In the genomic region with DNA sequence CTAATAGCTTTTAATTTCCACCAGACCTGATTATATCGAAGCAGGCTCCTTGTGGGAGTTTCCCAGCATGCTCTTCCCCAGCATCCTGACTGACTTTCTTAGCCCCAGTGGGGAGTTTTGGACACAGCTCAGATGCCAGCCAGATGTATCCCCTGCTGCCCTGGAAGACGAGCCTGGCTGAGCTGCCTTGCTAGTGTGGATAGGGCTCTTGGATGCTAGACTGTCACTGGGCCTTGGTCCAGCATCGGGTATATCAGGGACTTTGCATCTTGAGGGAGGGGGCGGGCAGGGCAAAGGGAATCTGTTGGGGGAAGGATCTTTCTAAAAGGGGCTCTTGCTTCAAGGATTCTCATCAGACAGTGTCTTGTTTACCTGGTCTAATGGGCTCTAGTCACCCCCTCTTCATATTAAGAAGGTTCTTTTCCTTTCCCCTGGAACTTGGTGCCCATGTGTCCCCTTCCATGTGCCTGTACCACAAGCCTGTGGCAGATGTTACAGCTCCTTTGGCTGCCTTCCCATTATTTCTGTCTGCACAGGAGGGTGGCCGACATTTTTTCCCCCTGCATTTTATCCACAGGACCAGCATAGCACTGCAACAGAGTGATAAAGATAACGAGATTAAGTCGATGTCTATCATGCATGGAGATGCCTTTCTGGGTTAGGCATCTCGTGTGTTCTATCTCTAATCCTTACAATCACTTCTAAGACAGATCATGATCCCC, we compare ENCODE assay signal across 22 mouse cellular contexts. TPM values are rescaled to one million over a fixed set of nuclear protein-coding genes. Genes with fewer than 3 reads are reported as not detected.
A peak's percentile ranks its signal among the peaks of the same experiment; 100 is the strongest.
DNase-seq lines count a peak whose midpoint lies in the region; ATAC-seq and TF ChIP-seq lines count a peak whose summit lies in the region.
"Had no signal": no experiment of that assay in that cellular context is flagged by ENCODE, and none has a peak within 500 bp of the region (broad histone marks: within the 10 kb centered on the region; RNA-seq: fewer than 3 reads in every experiment).

No protein-coding gene starts in this region.

- H3K9me3 ChIP-seq in hindbrain, embryonic 16.5 days (ENCODE audit: control insufficient read depth, low read length): no peaks in the 10 kb centered on the region
- no peaks in the 10 kb centered on the region for H3K9me3 ChIP-seq in midbrain, embryonic 16.5 days (replicated peaks; ENCODE audit: control insufficient read depth, low read length, poor library complexity, severe bottlenecking)
- H3K9me3 ChIP-seq: forebrain, embryonic 10.5 days; intestine, embryonic 15.5 days; limb, embryonic 13.5 days; liver, embryonic 12.5 days had no signal

- 37% methylated on average over 8 of the region's 8 CpGs for WGBS in hindbrain, embryonic 16.5 days
- WGBS in midbrain, embryonic 16.5 days: 35% methylated on average over 8 of the region's 8 CpGs

- H3K4me1 ChIP-seq in hindbrain, embryonic 16.5 days (ENCODE audit: control insufficient read depth, insufficient read depth, low read depth, low read length): peaks cover 7% of the 10 kb centered on the region
- H3K4me1 ChIP-seq in midbrain, embryonic 16.5 days (ENCODE audit: control insufficient read depth, insufficient read depth, low read length): peaks cover 11% of the 10 kb centered on the region
- H3K4me1 ChIP-seq: intestine, embryonic 15.5 days; liver, embryonic 12.5 days had no signal

- H3K27me3 ChIP-seq in hindbrain, embryonic 16.5 days (replicated peaks; ENCODE audit: control insufficient read depth, insufficient read depth, low read length): no peaks in the 10 kb centered on the region
- H3K27me3 ChIP-seq in midbrain, embryonic 16.5 days (ENCODE audit: control insufficient read depth, insufficient read depth, low read depth, low read length): no peaks in the 10 kb centered on the region
- H3K27me3 ChIP-seq: intestine, embryonic 15.5 days had no signal

- no peak overlapping the region for H3K4me2 ChIP-seq in hindbrain, embryonic 16.5 days (ENCODE audit: low read length)
- no peak overlapping the region for H3K4me2 ChIP-seq in midbrain, embryonic 16.5 days (ENCODE audit: low read length)
- H3K4me2 ChIP-seq: intestine, embryonic 15.5 days; limb, embryonic 13.5 days; liver, embryonic 12.5 days had no signal

- peak overlapping the region; percentile 51; the same call in 1 of the 2 replicates for H3K27ac ChIP-seq in layer of hippocampus, adult 2 months
- no peak overlapping the region; the same call in 1 of the 2 replicates for H3K27ac ChIP-seq in hindbrain, embryonic 16.5 days (ENCODE audit: low read depth, low read length)
- H3K27ac ChIP-seq in midbrain, embryonic 16.5 days (ENCODE audit: low read length): peak overlapping the region; percentile 56; the same call in 1 of the 2 replicates
- H3K27ac ChIP-seq: forebrain, embryonic 10.5 days; gastrocnemius, adult 2 months; intestine, embryonic 15.5 days; limb, embryonic 13.5 days; liver, embryonic 12.5 days; stomach, postnatal 0 days had no signal

- no peak for TF ChIP-seq CTCF in layer of hippocampus, adult 2 months (conservative IDR thresholded peaks at IDR 0.05)

- no peaks in the 10 kb centered on the region for H3K36me3 ChIP-seq in hindbrain, embryonic 16.5 days (ENCODE audit: control insufficient read depth, insufficient read depth, low read length)
- H3K36me3 ChIP-seq in midbrain, embryonic 16.5 days (ENCODE audit: control insufficient read depth, insufficient read depth, low read length): 0 out of 2 replicates have a peak, but pooled peaks cover 4% of the 10 kb centered on the region
- H3K36me3 ChIP-seq: forebrain, embryonic 10.5 days; intestine, embryonic 15.5 days; limb, embryonic 13.5 days; liver, embryonic 12.5 days had no signal

- peak; percentile 52 for ATAC-seq in hindbrain, embryonic 16.5 days
- ATAC-seq in midbrain, embryonic 16.5 days: no peak; the same call in 1 of the 2 replicates
- ATAC-seq: intestine, embryonic 15.5 days; liver, embryonic 12.5 days had no signal

- H3K9ac ChIP-seq in hindbrain, embryonic 16.5 days (ENCODE audit: low read depth, low read length): no peak overlapping the region
- H3K9ac ChIP-seq in midbrain, embryonic 16.5 days (ENCODE audit: low read depth, low read length): peak overlapping the region; percentile 3; the same call in 1 of the 2 replicates
- H3K9ac ChIP-seq: intestine, embryonic 15.5 days; limb, embryonic 13.5 days; liver, embryonic 12.5 days had no signal

- peak; percentile 68 to 80 for DNase-seq in cerebellum, postnatal 10 days
- DNase-seq in cerebellum, adult 18-20 months: no peak
- no peak for DNase-seq in layer of hippocampus, adult 2 months (ENCODE audit: low spot score in 2 of 2)
- no peak for DNase-seq in layer of hippocampus, adult 11-12 months (ENCODE audit: low spot score)
- DNase-seq in thymus, postnatal 4 days: no peak
- no peak for DNase-seq in thymus, postnatal 36 days
- DNase-seq: adrenal gland, postnatal 10 days; cerebellum, adult 11 months; gastrocnemius, adult 2 months; heart, postnatal 4 days; kidney, adult 8-10 months; kidney, postnatal 10 days; lung, adult 18-20 months; lung, postnatal 10 days; thymus, adult 2 months had no signal

- no peak overlapping the region for H3K4me3 ChIP-seq in layer of hippocampus, adult 2 months
- no peak overlapping the region for H3K4me3 ChIP-seq in hindbrain, embryonic 16.5 days (ENCODE audit: low read length)
- no peak overlapping the region for H3K4me3 ChIP-seq in midbrain, embryonic 16.5 days (ENCODE audit: low read depth, low read length)
- H3K4me3 ChIP-seq: forebrain, embryonic 10.5 days; gastrocnemius, adult 2 months; intestine, embryonic 15.5 days; limb, embryonic 13.5 days; liver, embryonic 12.5 days had no signal

RNA-seq across cellular contexts. Expression of gene Dscaml1, which starts 28.6 kb away (rescaled TPM):
- total RNA-seq in layer of hippocampus, adult 2 months (2021): 100 to 1,000 TPM in 1 of 2 experiments, 10 to 100 TPM in 1; 95.8 to 102 TPM
- polyA plus RNA-seq in hindbrain, embryonic 16.5 days (2015; fragmentation: Nextera tagmentation; extraction: Ambion mirVana): 10.8 and 17.7 TPM in 2 replicates
- polyA plus RNA-seq in midbrain, embryonic 16.5 days (2015; fragmentation: Nextera tagmentation; extraction: Ambion mirVana): 17.9 and 20.6 TPM in 2 replicates
- total RNA-seq: gastrocnemius, adult 2 months; heart, postnatal 4 days had no signal
- polyA plus RNA-seq: liver, embryonic 12.5 days had no signal

RNA-seq across cellular contexts. Expression of gene Fxyd2, which starts 55.6 kb away (rescaled TPM):
- 10 to 100 TPM; 10.2 to 10.9 TPM for total RNA-seq in layer of hippocampus, adult 2 months (2021)
- polyA plus RNA-seq in hindbrain, embryonic 16.5 days (2015; fragmentation: Nextera tagmentation; extraction: Ambion mirVana): 11.7 and 15.7 TPM in 2 replicates
- 10.8 and 14.3 TPM in 2 replicates for polyA plus RNA-seq in midbrain, embryonic 16.5 days (2015; fragmentation: Nextera tagmentation; extraction: Ambion mirVana)

Comparison
In these comparisons a context has a peak if more than half of its experiments do, and no peak if none do; other contexts are left out.
1. DNase-seq: peak in cerebellum, postnatal 10 days (2 of 2); none in cerebellum, adult 18-20 months (0 of 2), layer of hippocampus, adult 2 months (0 of 2), layer of hippocampus, adult 11-12 months (single experiment), thymus, postnatal 4 days (single experiment) and thymus, postnatal 36 days (0 of 2).